Mouse (Mus musculus): ENCODE data around the gene Rnaseh2a. TPM values are rescaled to one million over a fixed set of nuclear protein-coding genes. Genes with fewer than 3 reads are reported as not detected.

Gene Rnaseh2a
- polyA plus RNA-seq, 1 experiment, result 58.7 TPM

DNA sequence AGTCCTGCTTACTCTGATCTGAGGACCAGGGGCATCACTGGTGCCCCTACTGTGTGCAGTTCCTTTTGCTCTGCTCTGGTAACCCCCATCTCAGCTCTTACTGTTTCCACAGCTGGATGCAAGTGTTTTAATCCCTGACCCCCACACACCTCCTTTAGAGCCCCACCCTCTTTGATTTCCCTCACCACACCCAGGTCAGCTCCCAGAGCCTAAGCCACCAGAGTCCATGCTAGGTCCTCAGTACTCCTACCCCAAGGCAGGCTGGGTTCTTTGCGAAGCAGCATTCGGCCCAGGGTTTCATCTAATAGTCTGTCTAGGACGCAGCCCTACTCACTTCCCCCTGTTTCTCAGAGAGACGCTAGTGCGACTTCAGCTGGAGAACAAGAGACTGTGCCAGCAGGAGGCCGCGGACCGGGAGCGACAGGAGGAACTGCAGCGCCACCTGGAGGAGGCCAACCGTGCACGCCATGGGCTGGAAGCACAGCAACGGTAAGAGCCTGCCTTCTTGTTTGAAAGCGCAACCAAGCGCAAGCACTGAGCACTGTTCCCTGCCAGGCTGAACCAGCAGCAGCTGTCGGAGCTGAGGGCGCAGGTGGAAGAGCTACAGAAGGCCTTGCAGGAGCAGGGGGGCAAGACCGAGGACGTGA, 28.2 kb upstream of the Rnaseh2a start:
- Histone ChIP-seq H3K4me3 (replicated peaks; ENCODE audit: insufficient read depth, low read depth, low read length) (peak overlapping the region; percentile 36), H3K27me3 (ENCODE audit: control insufficient read depth, insufficient read depth, low read length) (no peaks in the 10 kb centered on the region), H3K4me1 (ENCODE audit: control insufficient read depth, insufficient read depth, low read length) (no peaks in the 10 kb centered on the region; the same call in 1 of the 2 replicates), H3K27ac (ENCODE audit: insufficient read depth, low read length) (0 out of 2 replicates have a peak overlapping the region, but pooled peaks have one; percentile 17)
- peak; percentile 66; the same call in 1 of the 2 replicates for TF ChIP-seq POLR2A (IDR thresholded peaks at IDR 0.05; ENCODE audit: borderline replicate concordance, insufficient read depth, low read length)
- TF ChIP-seq CTCF (IDR thresholded peaks at IDR 0.05; ENCODE audit: borderline replicate concordance, insufficient read depth, low read depth, low read length), result peak; percentile 96
- 2% methylated on average over 19 of the region's 19 CpGs for WGBS
- DNase-seq, result peak; percentile 93 to 96

DNA sequence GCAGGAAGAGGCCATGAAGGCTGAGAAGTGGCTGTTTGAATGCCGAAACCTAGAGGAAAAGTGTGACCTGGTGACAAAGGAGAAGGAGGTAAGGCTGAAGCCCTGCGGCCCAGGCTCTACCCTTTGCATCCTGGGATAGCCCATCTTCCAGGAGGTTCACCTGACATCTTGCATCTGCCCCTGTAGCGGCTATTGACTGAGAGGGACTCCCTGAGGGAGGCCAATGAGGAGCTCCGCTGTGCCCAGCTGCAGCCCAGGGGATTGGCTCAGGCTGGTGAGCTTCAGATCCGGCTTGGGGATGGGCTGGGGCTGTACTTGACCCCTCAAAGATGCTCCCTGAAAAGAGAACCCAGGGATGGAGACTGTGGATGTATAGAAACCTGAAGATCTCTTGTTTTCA, 27.4 kb upstream of the Rnaseh2a start:
- TF ChIP-seq POLR2A (IDR thresholded peaks at IDR 0.05; ENCODE audit: borderline replicate concordance, insufficient read depth, low read length), result no peak
- no peak for TF ChIP-seq CTCF (IDR thresholded peaks at IDR 0.05; ENCODE audit: borderline replicate concordance, insufficient read depth, low read depth, low read length)
- Histone ChIP-seq H3K27me3 (ENCODE audit: control insufficient read depth, insufficient read depth, low read length) (no peaks in the 10 kb centered on the region), H3K4me1 (ENCODE audit: control insufficient read depth, insufficient read depth, low read length) (no peaks in the 10 kb centered on the region; the same call in 1 of the 2 replicates), H3K27ac (ENCODE audit: insufficient read depth, low read length) (no peak overlapping the region), H3K4me3 (replicated peaks; ENCODE audit: insufficient read depth, low read depth, low read length) (no peak overlapping the region)
- DNase-seq, result no peak
- WGBS, result 86% methylated on average over 5 of the region's 5 CpGs

DNA sequence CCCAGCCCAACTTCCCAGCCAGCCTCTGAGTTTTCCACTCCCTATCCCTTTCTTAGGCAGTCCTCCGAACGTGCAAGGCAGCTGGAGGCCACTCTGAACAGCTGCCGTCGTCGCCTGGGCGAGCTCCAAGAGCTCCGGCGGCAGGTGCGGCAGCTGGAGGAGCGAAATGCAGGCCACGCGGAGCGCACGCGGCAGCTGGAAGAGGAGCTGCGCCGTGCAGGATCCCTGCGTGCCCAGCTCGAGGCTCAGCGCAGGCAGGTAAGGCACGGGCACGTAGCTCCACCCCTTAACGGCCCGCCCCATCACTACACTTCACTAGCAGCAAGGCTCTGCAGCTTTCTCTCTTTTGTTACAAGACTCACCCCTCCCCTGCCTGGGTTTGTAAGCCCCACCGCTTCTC, 26.1 kb upstream of the Rnaseh2a start:
- Histone ChIP-seq H3K4me1 (ENCODE audit: control insufficient read depth, insufficient read depth, low read length) (peaks cover 2% of the 10 kb centered on the region; the same call in 1 of the 2 replicates), H3K27me3 (ENCODE audit: control insufficient read depth, insufficient read depth, low read length) (no peaks in the 10 kb centered on the region), H3K4me3 (replicated peaks; ENCODE audit: insufficient read depth, low read depth, low read length) (no peak overlapping the region), H3K27ac (ENCODE audit: insufficient read depth, low read length) (no peak overlapping the region)
- no peak for DNase-seq
- TF ChIP-seq CTCF (IDR thresholded peaks at IDR 0.05; ENCODE audit: borderline replicate concordance, insufficient read depth, low read depth, low read length) (no peak), POLR2A (IDR thresholded peaks at IDR 0.05; ENCODE audit: borderline replicate concordance, insufficient read depth, low read length) (no peak)
- WGBS, result 19% methylated on average over 25 of the region's 25 CpGs

DNA sequence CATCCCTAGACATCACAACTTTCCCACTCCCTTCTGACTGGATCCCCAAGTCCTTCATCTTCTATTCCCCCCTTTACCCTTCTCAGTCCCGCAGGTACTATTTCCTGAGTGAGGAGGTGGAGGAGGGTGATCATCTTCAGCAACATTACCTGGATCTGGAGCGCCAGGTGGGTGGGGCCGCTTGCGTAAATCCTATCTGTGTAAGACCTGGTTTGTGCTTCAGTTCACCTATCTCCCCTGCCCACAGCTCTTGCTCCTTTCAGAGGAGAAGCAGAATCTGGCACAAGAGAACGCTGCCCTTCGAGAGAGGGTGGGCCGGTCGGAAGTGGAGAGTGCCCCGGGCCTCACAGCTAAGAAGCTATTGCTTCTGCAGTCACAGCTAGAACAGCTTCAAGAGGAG, 24.8 kb upstream of the Rnaseh2a start:
- Histone ChIP-seq H3K4me1 (ENCODE audit: control insufficient read depth, insufficient read depth, low read length) (peaks cover 3% of the 10 kb centered on the region; the same call in 1 of the 2 replicates), H3K27ac (ENCODE audit: insufficient read depth, low read length) (no peak overlapping the region), H3K27me3 (ENCODE audit: control insufficient read depth, insufficient read depth, low read length) (no peaks in the 10 kb centered on the region), H3K4me3 (replicated peaks; ENCODE audit: insufficient read depth, low read depth, low read length) (no peak overlapping the region)
- TF ChIP-seq POLR2A (IDR thresholded peaks at IDR 0.05; ENCODE audit: borderline replicate concordance, insufficient read depth, low read length) (no peak), CTCF (IDR thresholded peaks at IDR 0.05; ENCODE audit: borderline replicate concordance, insufficient read depth, low read depth, low read length) (no peak)
- DNase-seq, result no peak
- 95% methylated on average over 9 of the region's 9 CpGs for WGBS

DNA sequence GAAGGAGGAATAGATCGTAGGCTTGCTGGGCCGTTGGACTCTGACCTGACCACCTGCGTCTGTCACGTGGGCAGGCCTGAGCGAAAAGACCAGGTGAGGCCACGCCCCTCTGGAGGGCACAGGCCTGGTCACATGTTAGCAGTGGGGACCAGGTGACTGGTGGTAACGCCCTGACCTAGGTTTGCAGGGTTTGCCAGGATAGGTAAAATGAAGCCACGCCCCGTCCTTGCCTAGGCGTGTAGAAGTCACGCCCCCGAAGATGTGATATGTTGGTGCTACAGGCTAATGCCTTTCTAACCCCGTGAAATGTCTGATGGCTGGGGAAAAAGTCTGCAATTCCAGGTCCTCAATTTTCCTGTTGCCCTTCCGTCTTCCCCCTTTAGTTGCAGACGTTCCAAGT, 21.3 kb upstream of the Rnaseh2a start:
- no peak for DNase-seq
- TF ChIP-seq CTCF (IDR thresholded peaks at IDR 0.05; ENCODE audit: borderline replicate concordance, insufficient read depth, low read depth, low read length) (no peak), POLR2A (IDR thresholded peaks at IDR 0.05; ENCODE audit: borderline replicate concordance, insufficient read depth, low read length) (no peak)
- H3K27ac ChIP-seq (ENCODE audit: insufficient read depth, low read length), result 0 out of 2 replicates have a peak overlapping the region, but pooled peaks have one; percentile 9
- 3% methylated on average over 15 of the region's 15 CpGs for WGBS
- H3K27me3 ChIP-seq (ENCODE audit: control insufficient read depth, insufficient read depth, low read length), result no peaks in the 10 kb centered on the region
- H3K4me3 ChIP-seq (replicated peaks; ENCODE audit: insufficient read depth, low read depth, low read length), result peak overlapping the region; percentile 58
- H3K4me1 ChIP-seq (ENCODE audit: control insufficient read depth, insufficient read depth, low read length), result peaks cover 5% of the 10 kb centered on the region; the same call in 1 of the 2 replicates

DNA sequence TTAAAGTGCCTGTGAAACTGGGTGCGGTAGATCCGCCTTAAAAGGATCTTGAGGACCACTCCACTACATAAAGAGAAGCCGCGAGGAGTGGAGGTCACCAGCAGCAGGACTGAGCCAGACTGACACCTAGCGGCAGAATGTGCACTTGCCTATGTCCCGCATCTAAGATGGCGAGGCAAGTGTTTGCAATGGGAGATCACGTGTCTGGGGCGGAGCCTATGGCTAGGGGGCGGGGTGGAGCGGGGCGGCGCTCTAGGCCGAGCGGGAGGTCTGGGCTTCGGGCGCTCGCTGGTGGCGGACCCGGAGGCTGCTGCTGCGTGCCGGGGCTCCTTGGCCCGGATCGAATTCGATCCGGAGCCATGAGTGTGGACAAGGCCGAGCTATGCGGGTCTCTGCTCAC, 20.8 kb upstream of the Rnaseh2a start, which contains the start of gene Hook2:
TSS of gene Hook2 (plus strand) at position 255 of the 400 bp plus-strand sequence.
- peaks cover 5% of the 10 kb centered on the region; the same call in 1 of the 2 replicates for H3K4me1 ChIP-seq (ENCODE audit: control insufficient read depth, insufficient read depth, low read length)
- DNase-seq, result peak; percentile 97 to 98
- H3K27me3 ChIP-seq (ENCODE audit: control insufficient read depth, insufficient read depth, low read length), result no peaks in the 10 kb centered on the region
- TF ChIP-seq POLR2A (IDR thresholded peaks at IDR 0.05; ENCODE audit: borderline replicate concordance, insufficient read depth, low read length), result peak; percentile 60; the same call in 1 of the 2 replicates
- TF ChIP-seq CTCF (IDR thresholded peaks at IDR 0.05; ENCODE audit: borderline replicate concordance, insufficient read depth, low read depth, low read length), result peak; percentile 93
- H3K27ac ChIP-seq (ENCODE audit: insufficient read depth, low read length), result peak within 1 kb of the TSS; percentile 21; the same call in 1 of the 2 replicates
- under 1% methylated on average over 28 of the region's 28 CpGs for WGBS
- H3K4me3 ChIP-seq (replicated peaks; ENCODE audit: insufficient read depth, low read depth, low read length), result peak within 1 kb of the TSS; percentile 58

DNA sequence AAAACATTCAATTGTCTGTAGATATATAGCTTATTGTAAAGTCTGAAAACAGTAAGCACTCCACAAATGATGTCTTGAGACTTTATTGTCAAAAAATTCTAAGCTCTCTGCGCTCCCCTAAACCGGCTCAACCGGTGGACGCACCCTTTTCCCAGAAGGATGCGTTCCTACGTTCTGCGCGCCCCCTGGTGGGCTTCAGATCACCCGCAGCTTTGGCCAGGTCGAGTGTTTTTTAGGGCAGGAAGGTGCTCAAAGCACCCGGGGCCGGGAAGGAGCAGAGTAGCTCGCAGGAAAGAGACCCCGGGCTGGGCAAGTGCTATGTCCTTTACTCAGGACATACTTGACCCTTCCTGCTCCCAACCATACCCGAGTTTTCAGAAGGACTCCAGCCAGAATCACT, 20.2 kb upstream of the Rnaseh2a start:
- H3K4me1 ChIP-seq (ENCODE audit: control insufficient read depth, insufficient read depth, low read length), result peaks cover 5% of the 10 kb centered on the region; the same call in 1 of the 2 replicates
- peak; percentile 88 to 93 for DNase-seq
- peak overlapping the region; percentile 58 for H3K4me3 ChIP-seq (replicated peaks; ENCODE audit: insufficient read depth, low read depth, low read length)
- TF ChIP-seq POLR2A (IDR thresholded peaks at IDR 0.05; ENCODE audit: borderline replicate concordance, insufficient read depth, low read length) (no peak), CTCF (IDR thresholded peaks at IDR 0.05; ENCODE audit: borderline replicate concordance, insufficient read depth, low read depth, low read length) (peak; percentile 75)
- peak overlapping the region; percentile 21; the same call in 1 of the 2 replicates for H3K27ac ChIP-seq (ENCODE audit: insufficient read depth, low read length)
- 2% methylated on average over 15 of the region's 15 CpGs for WGBS
- no peaks in the 10 kb centered on the region for H3K27me3 ChIP-seq (ENCODE audit: control insufficient read depth, insufficient read depth, low read length)

DNA sequence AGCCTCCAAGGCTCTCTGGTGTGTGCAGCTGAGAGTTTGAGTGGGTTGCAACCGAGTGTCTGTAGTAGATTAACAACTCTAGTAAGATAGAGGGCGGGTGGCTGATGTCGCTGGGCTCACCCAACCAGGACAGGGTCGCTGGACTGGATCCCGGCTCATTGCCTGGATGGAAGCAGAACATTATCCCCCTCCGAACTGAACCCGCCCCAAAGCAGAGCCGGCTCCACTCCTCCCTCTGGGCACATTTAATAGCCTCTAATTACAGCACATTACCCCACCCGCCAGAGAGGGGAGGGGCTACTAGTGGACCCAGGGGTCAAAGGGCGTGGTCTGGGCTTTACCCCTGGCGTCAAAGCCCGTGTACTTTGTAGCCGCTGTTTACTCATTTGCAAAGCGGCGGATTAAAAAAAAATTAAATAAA, 19.8 kb upstream of the Rnaseh2a start:
- Histone ChIP-seq H3K4me1 (ENCODE audit: control insufficient read depth, insufficient read depth, low read length) (peaks cover 5% of the 10 kb centered on the region; the same call in 1 of the 2 replicates), H3K27me3 (ENCODE audit: control insufficient read depth, insufficient read depth, low read length) (no peaks in the 10 kb centered on the region), H3K27ac (ENCODE audit: insufficient read depth, low read length) (no peak overlapping the region), H3K4me3 (replicated peaks; ENCODE audit: insufficient read depth, low read depth, low read length) (no peak overlapping the region)
- no peak for DNase-seq
- TF ChIP-seq POLR2A (IDR thresholded peaks at IDR 0.05; ENCODE audit: borderline replicate concordance, insufficient read depth, low read length) (no peak), CTCF (IDR thresholded peaks at IDR 0.05; ENCODE audit: borderline replicate concordance, insufficient read depth, low read depth, low read length) (no peak)
- WGBS, result 15% methylated on average over 15 of the region's 15 CpGs
